Mouse (Mus musculus) spleen, embryonic (tissue): Measurements from ENCODE around the gene Rcsd1.

ENCODE experiments used
- CTCF ChIA-PET: fragments of 350-600 bp; sonication (Branson Sonifier 250); formaldehyde crosslinking; loops from one replicate; lab custom pipeline; 2022; lab: Charles Lee

Gene Rcsd1

DNA sequence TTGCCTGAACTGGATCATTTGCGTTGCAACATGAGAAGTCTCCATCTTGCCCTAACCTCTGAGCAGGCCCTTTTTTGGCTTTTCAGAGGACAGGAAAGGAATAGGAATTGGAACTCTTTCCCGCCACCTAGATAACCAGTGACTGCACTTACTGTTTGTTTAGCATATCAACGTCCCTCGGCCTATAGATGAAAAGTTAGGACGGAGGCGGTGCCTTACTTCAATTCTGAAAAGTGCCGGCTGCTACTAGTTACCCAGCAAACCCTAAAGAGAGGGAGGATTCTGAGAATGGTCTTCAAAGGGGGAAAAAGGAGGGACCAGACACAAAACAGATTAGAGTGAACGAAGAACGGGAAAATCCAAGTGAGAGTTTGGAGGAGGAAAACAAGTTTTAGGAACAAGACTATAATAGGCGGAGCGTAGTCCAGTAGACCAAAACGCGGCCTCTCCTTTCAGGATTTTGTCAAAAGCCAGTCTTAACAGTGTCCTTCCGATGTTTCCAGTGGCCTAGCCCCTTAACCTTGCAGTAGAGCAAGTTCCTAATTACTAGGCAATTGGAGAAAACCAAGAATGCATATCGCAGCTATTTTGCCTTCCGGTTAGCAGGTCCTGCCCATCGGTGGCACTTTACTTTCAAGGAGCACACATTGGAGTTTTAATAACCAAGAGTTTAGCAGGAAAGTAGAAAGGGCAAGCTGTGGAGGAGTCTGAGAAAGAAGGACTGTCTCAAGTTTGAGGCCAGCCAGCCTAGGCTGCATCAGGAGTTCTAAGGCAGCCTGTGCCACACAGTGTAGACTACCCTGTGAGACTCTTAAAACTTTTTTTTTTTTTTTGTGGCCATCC lies 74.3 kb downstream of the Rcsd1 start:
- CTCF ChIA-PET: no interaction called here

DNA sequence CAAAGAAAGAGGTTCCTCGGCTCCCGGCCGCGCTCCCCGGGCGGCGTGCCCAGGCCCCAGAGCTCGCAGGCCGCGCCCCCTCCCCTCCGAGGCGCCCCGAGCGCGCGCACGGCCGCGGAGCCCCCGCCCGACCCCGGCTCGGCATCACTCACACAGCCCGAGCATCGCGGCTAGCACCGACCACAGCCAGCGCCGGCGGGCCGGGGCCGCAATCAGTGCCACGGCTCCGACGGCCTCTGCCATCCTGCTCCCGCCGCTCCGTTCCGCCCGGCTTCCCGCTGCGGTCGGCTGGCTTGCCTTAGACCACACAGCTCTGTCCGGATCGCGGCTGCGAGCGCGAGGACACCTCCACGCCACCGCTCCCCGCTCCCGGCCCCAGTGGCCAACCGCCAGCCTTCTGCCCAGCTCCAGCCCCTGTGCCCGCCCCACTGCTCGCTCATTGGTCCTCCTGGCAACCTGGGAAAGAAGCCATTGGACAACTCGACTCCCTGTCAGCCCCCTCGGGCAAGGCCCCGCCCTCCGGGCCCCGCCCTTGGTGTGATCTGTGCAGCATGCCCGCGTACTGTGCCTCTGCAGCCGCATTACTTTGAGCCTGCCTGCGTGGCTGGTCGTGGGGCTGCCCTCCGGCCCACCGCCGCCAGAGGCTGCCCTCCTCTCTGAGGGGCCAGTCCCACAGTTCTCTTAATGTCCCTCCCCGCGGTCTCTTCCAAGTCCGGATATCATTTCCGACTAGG lies 75.2 kb downstream of the Rcsd1 start, which contains the start of gene Mpzl1:
Mpzl1 (minus strand) TSS at position 388 of the 734 bp plus-strand sequence.
- CTCF ChIA-PET: no interaction called here

DNA sequence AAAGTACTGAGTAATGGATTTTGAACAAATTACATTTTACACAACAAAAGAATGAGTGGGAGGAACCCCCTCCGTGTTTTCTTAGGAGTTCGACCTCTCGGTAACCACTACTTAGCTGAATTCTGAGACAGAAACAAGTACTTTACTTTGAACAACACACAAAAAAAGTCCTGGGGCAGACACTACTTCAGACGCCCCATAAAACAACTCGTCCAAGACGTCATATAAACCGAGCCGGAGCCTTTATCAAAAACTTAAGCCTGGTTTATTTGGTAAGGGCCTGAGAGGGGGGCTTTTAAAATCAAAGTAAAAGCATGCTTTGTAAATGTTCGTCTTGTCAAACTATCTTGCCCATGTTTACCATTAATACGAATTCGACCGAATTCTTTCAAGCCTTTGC lies 76.2 kb downstream of the Rcsd1 start:
- CTCF ChIA-PET: interaction anchor here (0.7 kb wide), 1 partner anchor 236 kb away, joined by 5 read pairs; no protein-coding TSS in a partner anchor

DNA sequence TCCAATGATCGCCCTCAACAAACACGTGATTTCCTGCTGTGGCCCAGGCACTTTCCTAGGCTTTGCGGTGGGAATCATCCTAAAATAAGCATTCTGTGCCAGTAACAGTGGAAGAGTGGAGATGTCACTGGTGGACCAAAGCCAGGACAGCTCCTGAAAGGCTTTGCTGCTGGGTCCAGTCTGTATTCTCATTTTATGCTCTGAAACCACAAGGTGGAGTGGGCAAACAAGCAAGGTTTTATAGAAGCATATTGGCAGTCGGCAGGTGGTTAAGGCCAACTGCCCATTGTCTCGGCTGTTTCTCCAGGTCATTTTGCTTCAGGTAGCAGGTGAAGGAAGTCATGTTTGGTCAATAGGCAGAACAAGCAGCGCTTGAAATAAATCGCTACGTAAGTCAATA lies 78.4 kb downstream of the Rcsd1 start:
- CTCF ChIA-PET: interaction anchor here (1.0 kb wide), 1 partner anchor 10 kb away, joined by 3 read pairs; no protein-coding TSS in a partner anchor

DNA sequence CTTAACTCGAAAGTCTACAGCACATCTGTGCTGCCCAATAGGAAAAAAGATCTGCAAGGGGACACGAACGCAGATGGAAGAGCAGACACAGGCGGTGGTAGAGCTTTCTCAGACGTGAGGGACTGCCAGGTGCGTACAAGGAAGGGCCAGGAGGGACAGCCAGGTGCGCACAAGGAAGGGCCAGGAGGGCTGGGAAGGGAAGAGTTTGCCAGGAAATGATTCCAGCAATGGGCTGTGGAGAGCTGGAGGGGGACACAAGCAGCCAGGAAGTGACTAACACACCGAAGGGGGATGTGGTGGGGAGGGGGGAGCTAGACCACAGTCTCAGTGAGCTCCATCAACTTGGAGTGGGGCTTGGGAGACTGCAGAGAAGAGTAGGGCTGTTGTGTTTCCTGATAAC lies 79.6 kb downstream of the Rcsd1 start:
- CTCF ChIA-PET: no interaction called here

DNA sequence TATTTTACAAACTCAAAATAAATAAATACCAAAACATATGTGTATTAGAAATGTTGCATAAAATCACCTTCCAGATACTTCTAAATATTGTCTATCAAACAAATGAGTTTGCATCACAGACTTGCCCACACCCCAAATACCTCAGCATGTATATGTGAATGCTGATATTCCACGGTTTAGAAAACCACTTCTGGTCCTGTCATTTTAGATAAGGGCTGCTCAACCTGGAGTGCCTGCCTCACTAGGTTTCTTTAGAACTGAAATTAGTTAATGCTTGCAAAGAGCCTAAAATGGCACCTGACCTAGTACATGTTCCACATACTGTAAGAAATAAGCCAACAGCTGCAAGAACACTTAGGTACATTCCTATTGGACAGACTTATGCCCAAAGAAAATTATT lies 81.0 kb downstream of the Rcsd1 start:
- CTCF ChIA-PET: no interaction called here

GRCm38 (mm10) chr1:165625896-165626295 lies 83.7 kb downstream of the Rcsd1 start:
- CTCF ChIA-PET: no interaction called here

DNA sequence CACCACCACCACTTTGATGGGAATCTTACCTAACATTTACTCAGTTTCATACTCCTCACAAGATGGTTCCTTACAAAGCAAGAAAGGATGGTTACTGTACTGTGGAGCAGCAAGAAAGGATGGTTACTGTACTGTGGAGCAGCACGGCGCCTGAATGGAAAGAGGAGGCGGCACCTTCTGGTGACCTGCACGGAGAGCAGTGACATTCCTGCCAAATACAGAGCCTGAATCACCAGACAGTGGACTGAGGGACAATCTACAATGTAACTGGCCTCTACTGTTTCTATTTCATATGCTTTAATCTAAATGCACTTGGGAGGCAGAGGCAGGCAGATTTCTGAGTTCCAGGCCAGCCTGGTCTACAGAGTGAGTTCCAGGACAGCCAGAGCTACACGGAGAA lies 84.5 kb downstream of the Rcsd1 start:
- CTCF ChIA-PET: no interaction called here

GRCm38 (mm10) chr1:165618201-165618624 lies 91.3 kb downstream of the Rcsd1 start:
- CTCF ChIA-PET: no interaction called here

DNA sequence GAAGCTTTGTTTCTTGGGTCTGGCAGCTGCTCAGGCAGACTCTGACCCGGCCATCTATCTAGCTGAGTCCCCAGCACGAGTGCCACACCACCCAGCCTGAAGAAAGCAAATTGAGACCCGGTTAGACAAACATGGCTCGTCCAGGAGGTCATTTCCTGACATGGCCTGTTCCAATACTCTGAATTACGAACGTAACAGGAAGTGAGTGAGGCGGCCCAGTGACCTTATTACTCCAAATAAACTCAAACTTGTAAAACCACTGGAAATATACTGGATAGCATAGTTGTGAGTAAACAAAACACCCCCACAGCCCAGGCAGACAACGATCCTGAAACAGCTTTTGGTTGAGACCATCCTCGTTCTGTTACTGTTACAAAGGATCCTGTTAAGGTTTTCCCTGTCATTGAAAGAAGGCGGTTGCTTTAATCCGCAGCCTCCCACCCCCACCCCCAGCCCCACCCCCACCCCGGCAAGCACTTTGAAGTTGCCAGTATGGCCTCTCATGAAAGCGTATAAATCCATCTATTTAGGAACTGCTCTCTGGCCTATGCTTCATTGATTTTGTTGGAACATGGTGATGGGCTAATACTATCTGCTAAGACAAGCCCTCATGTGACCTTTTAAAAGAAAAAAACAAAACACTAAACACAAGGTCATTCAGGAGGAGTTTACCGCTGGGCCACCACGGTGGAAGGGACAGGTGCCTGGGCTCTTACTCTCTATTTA lies 92.2 kb downstream of the Rcsd1 start:
- CTCF ChIA-PET: interaction anchor here (0.6 kb wide), 1 partner anchor 350 kb away, joined by 4 read pairs; no protein-coding TSS in a partner anchor

GRCm38 (mm10) chr1:165616652-165617051 lies 92.9 kb downstream of the Rcsd1 start:
- CTCF ChIA-PET: no interaction called here

DNA sequence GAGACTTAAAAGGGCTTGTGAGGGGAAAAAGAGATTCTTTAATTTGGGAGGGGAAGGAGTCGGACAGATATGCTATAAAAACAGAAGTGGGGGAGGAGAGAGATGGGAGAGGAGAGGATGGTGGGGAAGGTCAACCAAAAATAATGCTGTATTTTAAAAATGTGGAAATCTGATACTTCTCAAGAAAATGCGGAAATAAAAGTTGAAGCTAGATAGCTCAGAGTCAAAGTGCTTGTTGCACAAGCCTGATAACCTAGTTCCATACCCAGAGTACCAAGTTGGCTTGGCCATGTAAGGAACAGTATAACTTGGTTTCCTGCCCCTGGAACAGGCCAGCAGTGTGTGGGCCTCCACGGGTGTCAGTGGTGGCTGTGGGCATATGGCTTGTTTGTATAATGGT lies 94.8 kb downstream of the Rcsd1 start:
- CTCF ChIA-PET: no interaction called here

DNA sequence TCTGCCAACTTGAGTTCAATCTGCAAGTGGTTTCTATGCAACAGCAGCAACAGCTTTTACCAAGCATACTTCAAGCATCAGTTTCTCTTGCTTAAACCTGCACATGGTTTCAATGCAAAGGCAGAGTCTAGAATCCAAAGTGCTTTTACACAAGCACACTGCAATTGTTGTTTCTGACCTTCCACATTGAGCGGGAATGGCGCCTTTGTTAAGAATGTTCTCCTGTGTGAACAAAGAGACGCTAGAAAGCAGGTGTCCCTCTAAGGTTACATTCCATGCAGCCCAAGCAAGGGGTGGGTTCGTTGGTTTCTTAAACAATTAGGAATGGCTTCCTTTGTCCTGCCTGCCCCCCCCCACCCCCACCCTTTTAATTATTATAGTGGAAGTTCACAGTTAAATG lies 95.6 kb downstream of the Rcsd1 start:
- CTCF ChIA-PET: no interaction called here

DNA sequence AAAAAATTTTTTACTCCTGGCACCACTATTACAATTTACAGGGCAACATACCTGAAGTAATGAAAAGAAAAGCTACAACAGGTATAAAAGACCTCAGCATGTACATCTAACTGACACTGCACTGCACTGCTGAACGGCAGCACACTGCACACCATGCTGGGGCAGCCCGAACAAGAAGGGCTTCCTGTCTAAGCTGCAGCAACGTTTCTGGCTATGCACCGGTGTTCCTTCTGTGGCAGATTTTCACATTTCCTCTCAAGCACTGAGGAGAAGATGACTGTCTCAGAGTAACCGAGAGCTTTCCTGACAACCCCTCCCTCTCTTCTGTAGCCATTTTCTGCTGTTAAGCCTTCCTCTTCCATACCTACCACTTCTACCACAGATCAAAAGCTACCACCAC lies 96.8 kb downstream of the Rcsd1 start:
- CTCF ChIA-PET: no interaction called here

DNA sequence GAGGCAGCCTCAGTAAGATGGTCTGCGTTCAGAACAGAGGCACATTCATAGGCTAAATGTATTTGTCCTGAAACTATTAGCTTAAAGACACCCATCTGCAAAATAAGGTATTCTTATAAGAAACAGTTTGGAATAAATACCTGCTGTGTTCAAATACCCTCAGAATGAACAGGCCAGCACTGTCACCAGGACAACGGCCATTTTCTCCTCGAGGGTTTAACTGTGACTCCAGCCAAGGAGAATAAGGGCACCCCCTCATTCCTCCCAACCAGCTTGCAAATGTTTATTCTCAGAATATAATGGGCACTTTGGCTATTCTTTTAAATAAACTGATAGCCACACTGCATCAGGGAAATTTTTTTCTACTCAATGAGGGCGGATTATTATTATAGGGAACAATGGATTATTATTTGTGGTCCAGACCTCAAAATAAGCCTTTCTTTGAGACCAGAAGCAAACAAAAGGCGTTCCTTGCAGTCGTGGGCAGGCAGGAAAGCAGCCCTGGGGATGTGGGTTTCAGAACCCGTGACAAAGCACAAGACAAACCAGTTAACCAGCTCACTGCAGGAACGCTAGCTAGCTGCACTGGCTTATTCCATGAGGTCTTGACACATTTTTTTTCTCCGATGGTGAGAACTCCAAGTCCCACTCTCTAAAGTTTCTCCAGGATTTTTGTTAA lies 99.1 kb downstream of the Rcsd1 start:
- CTCF ChIA-PET: no interaction called here

- CTCF ChIA-PET: interaction anchor here (0.9 kb wide), 1 partner anchor 97 kb away, joined by 3 read pairs; no protein-coding TSS in a partner anchor
Observed at GRCm38 (mm10) chr1:165609495-165610320, 99.8 kb downstream of the Rcsd1 start.

GRCm38 (mm10) chr1:165608904-165609303 lies 100.7 kb downstream of the Rcsd1 start:
- CTCF ChIA-PET: no interaction called here

DNA sequence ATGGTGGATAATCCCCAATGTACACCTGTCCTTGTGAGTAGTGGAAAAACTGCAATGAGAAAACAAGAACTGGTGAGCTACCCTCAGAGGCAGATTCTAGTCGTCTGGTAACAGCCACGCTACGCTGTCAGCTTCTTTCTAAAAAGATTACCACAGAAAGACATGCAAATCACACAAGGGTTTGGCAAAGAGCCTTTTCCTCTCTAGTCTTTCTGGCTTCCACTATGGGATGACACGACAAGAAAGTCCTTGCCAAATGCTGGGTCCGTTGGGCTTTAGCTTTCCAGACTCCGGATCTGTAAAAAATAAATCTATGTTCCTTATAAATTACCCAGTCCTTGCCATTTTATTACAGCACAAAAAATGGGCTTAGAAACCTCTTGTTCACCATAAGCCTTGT lies 103.8 kb downstream of the Rcsd1 start:
- CTCF ChIA-PET: no interaction called here

- CTCF ChIA-PET: no interaction called here
Observed at GRCm38 (mm10) chr1:165605108-165605507, 104.4 kb downstream of the Rcsd1 start.

GRCm38 (mm10) chr1:165604203-165604602 lies 105.4 kb downstream of the Rcsd1 start:
- CTCF ChIA-PET: no interaction called here
